Mouse (Mus musculus): ENCODE measurements at regions not wholly inside any gene's neighbourhood (a gene's known extent, or its start where the extent isn't known, plus 50 kb on each side); places are given as distances from the start of the nearest gene placed in this dataset.
A peak's percentile ranks its signal among the peaks of the same experiment; 100 is the strongest.

GRCm38 (mm10) chr3:130925000-130925399 lies 185.3 kb upstream of the Lef1 start:
- no peak for ATAC-seq (ENCODE audit: low FRiP score)
- Histone ChIP-seq H3K36me3 (no peaks in the 10 kb centered on the region), H3K27ac (no peak overlapping the region), H3K4me2 (no peak overlapping the region), H3K4me1 (replicated peaks) (peaks cover 22% of the 10 kb centered on the region), H3K27me3 (peaks cover 9% of the 10 kb centered on the region; the same call in 1 of the 2 replicates), H3K9ac (no peak overlapping the region), H3K9me3 (no peaks in the 10 kb centered on the region), H3K4me3 (no peak overlapping the region)
- 59% methylated on average over 5 of the region's 5 CpGs for WGBS

GRCm38 (mm10) chr3:130923615-130923958 lies 186.7 kb upstream of the Lef1 start:
- WGBS: 36% methylated on average over 8 of the region's 8 CpGs
- H3K36me3 ChIP-seq: no peaks in the 10 kb centered on the region
- ATAC-seq (ENCODE audit: low FRiP score): no peak
- no peak overlapping the region for H3K27ac ChIP-seq
- H3K4me3 ChIP-seq: peak overlapping the region; percentile 10
- no peaks in the 10 kb centered on the region for H3K9me3 ChIP-seq
- H3K9ac ChIP-seq: peak overlapping the region; percentile 55
- peaks cover 9% of the 10 kb centered on the region; the same call in 1 of the 2 replicates for H3K27me3 ChIP-seq
- peaks cover 22% of the 10 kb centered on the region for H3K4me1 ChIP-seq (replicated peaks)
- peak overlapping the region; percentile 45 for H3K4me2 ChIP-seq

- ATAC-seq (ENCODE audit: low FRiP score): no peak
- no peaks in the 10 kb centered on the region for H3K36me3 ChIP-seq
- H3K9me3 ChIP-seq: no peaks in the 10 kb centered on the region
- peaks cover 22% of the 10 kb centered on the region for H3K4me1 ChIP-seq (replicated peaks)
- H3K27me3 ChIP-seq: peaks cover 9% of the 10 kb centered on the region; the same call in 1 of the 2 replicates
- peak overlapping the region; percentile 10 for H3K4me3 ChIP-seq
- 0 out of 2 replicates have a peak overlapping the region, but pooled peaks have one; percentile 1 for H3K27ac ChIP-seq
- WGBS: 25% methylated on average over 23 of the region's 23 CpGs
- H3K9ac ChIP-seq: peak overlapping the region; percentile 55
- H3K4me2 ChIP-seq: peak overlapping the region; percentile 45
Measured at GRCm38 (mm10) chr3:130922812-130923614, 187.3 kb upstream of the Lef1 start.

GRCm38 (mm10) chr3:130921621-130922245 lies 188.5 kb upstream of the Lef1 start:
- peaks cover 22% of the 10 kb centered on the region for H3K4me1 ChIP-seq (replicated peaks)
- ATAC-seq (ENCODE audit: low FRiP score): no peak
- no peak overlapping the region for H3K4me3 ChIP-seq
- H3K4me2 ChIP-seq: no peak overlapping the region
- peaks cover 9% of the 10 kb centered on the region; the same call in 1 of the 2 replicates for H3K27me3 ChIP-seq
- no peaks in the 10 kb centered on the region for H3K36me3 ChIP-seq
- 0 out of 2 replicates have a peak overlapping the region, but pooled peaks have one; percentile 39 for H3K9ac ChIP-seq
- no peak overlapping the region for H3K27ac ChIP-seq
- H3K9me3 ChIP-seq: no peaks in the 10 kb centered on the region
- 84% methylated on average over 9 of the region's 9 CpGs for WGBS

GRCm38 (mm10) chr3:130913812-130914211 lies 183.6 kb upstream of the Rpl34 start:
- ATAC-seq (ENCODE audit: low FRiP score): no peak
- Histone ChIP-seq H3K4me2 (no peak overlapping the region), H3K27ac (no peak overlapping the region), H3K36me3 (no peaks in the 10 kb centered on the region), H3K9me3 (no peaks in the 10 kb centered on the region), H3K4me3 (no peak overlapping the region), H3K27me3 (no peaks in the 10 kb centered on the region), H3K4me1 (replicated peaks) (0 out of 2 replicates have a peak, but pooled peaks cover 3% of the 10 kb centered on the region), H3K9ac (no peak overlapping the region)
- 83% methylated on average over 7 of the region's 7 CpGs for WGBS

- ATAC-seq (ENCODE audit: low FRiP score): no peak
- Histone ChIP-seq H3K27me3 (no peaks in the 10 kb centered on the region), H3K9ac (no peak overlapping the region), H3K4me2 (no peak overlapping the region), H3K36me3 (no peaks in the 10 kb centered on the region), H3K27ac (no peak overlapping the region), H3K4me3 (no peak overlapping the region), H3K4me1 (replicated peaks) (peaks cover under 1% of the 10 kb centered on the region; the same call in 1 of the 2 replicates), H3K9me3 (no peaks in the 10 kb centered on the region)
- WGBS: 65% methylated on average over 8 of the region's 8 CpGs
Measured at GRCm38 (mm10) chr3:130905101-130905500, 174.9 kb upstream of the Rpl34 start.

GRCm38 (mm10) chr3:130903329-130903728 lies 173.1 kb upstream of the Rpl34 start:
- ATAC-seq (ENCODE audit: low FRiP score): no peak
- H3K4me1 ChIP-seq (replicated peaks): peaks cover 6% of the 10 kb centered on the region; the same call in 1 of the 2 replicates
- no peak overlapping the region for H3K4me3 ChIP-seq
- H3K9me3 ChIP-seq: no peaks in the 10 kb centered on the region
- no peak overlapping the region for H3K4me2 ChIP-seq
- no peak overlapping the region for H3K27ac ChIP-seq
- H3K9ac ChIP-seq: no peak overlapping the region
- H3K27me3 ChIP-seq: no peaks in the 10 kb centered on the region
- no peaks in the 10 kb centered on the region for H3K36me3 ChIP-seq
- 94% methylated on average over 7 of the region's 7 CpGs for WGBS

GRCm38 (mm10) chr3:130902376-130902775 lies 172.2 kb upstream of the Rpl34 start:
- no peaks in the 10 kb centered on the region for H3K36me3 ChIP-seq
- H3K27me3 ChIP-seq: no peaks in the 10 kb centered on the region
- ATAC-seq (ENCODE audit: low FRiP score): no peak
- 88% methylated on average over 7 of the region's 7 CpGs for WGBS
- no peaks in the 10 kb centered on the region for H3K9me3 ChIP-seq
- no peak overlapping the region for H3K9ac ChIP-seq
- H3K27ac ChIP-seq: no peak overlapping the region
- H3K4me1 ChIP-seq (replicated peaks): peaks cover 6% of the 10 kb centered on the region; the same call in 1 of the 2 replicates
- H3K4me3 ChIP-seq: no peak overlapping the region
- H3K4me2 ChIP-seq: no peak overlapping the region

- no peak overlapping the region for H3K4me2 ChIP-seq
- ATAC-seq (ENCODE audit: low FRiP score): no peak
- H3K4me1 ChIP-seq (replicated peaks): peaks cover 6% of the 10 kb centered on the region; the same call in 1 of the 2 replicates
- H3K27me3 ChIP-seq: no peaks in the 10 kb centered on the region
- no peak overlapping the region for H3K4me3 ChIP-seq
- no peak overlapping the region for H3K9ac ChIP-seq
- H3K36me3 ChIP-seq: no peaks in the 10 kb centered on the region
- no peak overlapping the region for H3K27ac ChIP-seq
- WGBS: 93% methylated on average over 12 of the region's 12 CpGs
- H3K9me3 ChIP-seq: no peaks in the 10 kb centered on the region
Measured at GRCm38 (mm10) chr3:130901343-130901742, 171.1 kb upstream of the Rpl34 start.

- WGBS: 95% methylated on average over 6 of the region's 6 CpGs
- Histone ChIP-seq H3K4me3 (no peak overlapping the region), H3K36me3 (no peaks in the 10 kb centered on the region), H3K9ac (no peak overlapping the region), H3K4me2 (no peak overlapping the region), H3K9me3 (no peaks in the 10 kb centered on the region), H3K27me3 (no peaks in the 10 kb centered on the region), H3K27ac (no peak overlapping the region), H3K4me1 (replicated peaks) (peaks cover 6% of the 10 kb centered on the region; the same call in 1 of the 2 replicates)
- no peak for ATAC-seq (ENCODE audit: low FRiP score)
Measured at GRCm38 (mm10) chr3:130900846-130901245, 170.6 kb upstream of the Rpl34 start.

GRCm38 (mm10) chr3:130900054-130900840 lies 170.0 kb upstream of the Rpl34 start:
- peaks cover 6% of the 10 kb centered on the region; the same call in 1 of the 2 replicates for H3K4me1 ChIP-seq (replicated peaks)
- 0 out of 2 replicates have a peak, but pooled peaks have one; percentile 24 for ATAC-seq (ENCODE audit: low FRiP score)
- 82% methylated on average over 30 of the region's 30 CpGs for WGBS
- no peaks in the 10 kb centered on the region for H3K27me3 ChIP-seq
- no peak overlapping the region for H3K9ac ChIP-seq
- H3K9me3 ChIP-seq: no peaks in the 10 kb centered on the region
- H3K27ac ChIP-seq: no peak overlapping the region
- H3K4me2 ChIP-seq: no peak overlapping the region
- H3K36me3 ChIP-seq: no peaks in the 10 kb centered on the region
- H3K4me3 ChIP-seq: no peak overlapping the region
